Mouse (Mus musculus) brain, embryonic 14.5 days (tissue): ENCODE data around the gene Klri2.

Experiments
- CTCF ChIP-seq: fragments of 200-500 bp; IDR thresholded peaks from 2 replicates; pipeline ENCODE4 v1.5.1; 2012; ENCODE audit warnings: inconsistent platforms, mild to moderate bottlenecking, moderate library complexity, borderline replicate concordance; ENCODE audit not compliant: insufficient read depth, insufficient read length; ENCODE audit errors: extremely low read depth
- POLR2A ChIP-seq: fragments of 200-500 bp; IDR thresholded peaks from 2 replicates; pipeline ENCODE4 v1.6.1; 2012; ENCODE audit warnings: mild to moderate bottlenecking, inconsistent platforms, borderline replicate concordance; ENCODE audit not compliant: poor library complexity, insufficient read depth, insufficient read length, severe bottlenecking; ENCODE audit errors: extremely low read depth

DNA sequence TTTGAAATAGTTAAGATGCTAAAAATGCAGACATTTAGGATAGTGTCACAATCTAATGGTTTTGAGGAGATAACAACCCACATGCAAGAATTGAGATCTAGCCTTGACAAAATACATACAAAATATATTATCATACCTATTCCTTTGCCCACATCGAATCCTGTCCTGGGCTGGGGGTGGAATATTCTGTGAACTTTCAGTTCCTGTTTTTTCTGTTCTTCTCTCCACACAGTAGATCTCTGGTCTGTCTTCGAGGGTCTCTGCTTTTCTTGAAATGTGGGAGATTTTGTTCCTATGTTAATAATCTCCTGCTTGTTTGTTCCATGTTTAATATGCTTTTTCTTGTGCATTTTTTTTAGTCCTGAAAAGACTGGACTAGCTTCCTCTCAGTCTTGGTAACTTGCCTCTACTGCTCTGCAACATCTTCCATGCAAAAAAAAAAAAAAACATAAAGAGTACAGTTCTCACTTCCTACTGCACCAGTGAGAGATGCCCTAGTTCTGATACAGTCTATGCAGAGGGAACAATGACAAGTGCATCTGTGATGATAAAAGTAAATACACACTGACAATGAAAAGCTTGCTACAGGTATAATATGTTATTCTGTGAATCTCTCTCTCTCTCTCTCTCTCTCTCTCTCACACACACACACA lies at the start of gene Klri2:
- TF ChIP-seq CTCF: no peak
- no peak for TF ChIP-seq POLR2A
